Mouse (Mus musculus) embryonic stem cell, embryonic (primary cell): Measurements from ENCODE around the gene Sp2.

Source experiments
- CTCF ChIA-PET, 4 experiments: fragments of 300-600 bp in 2 of 4; fragments of 350-600 bp in 2 of 4; sonication (Branson Sonifier 250); formaldehyde crosslinking; loops; one replicate each; lab custom pipeline; 2022; ENCODE audit warnings: inconsistent platforms in 2 of 4; lab: Charles Lee
- POLR2A ChIA-PET, 4 experiments: fragments of 300-600 bp in 2 of 4; fragments of 350-600 bp in 2 of 4; sonication (Branson Sonifier 250); formaldehyde crosslinking; loops; one replicate each; lab custom pipeline; 2022; ENCODE audit warnings: antibody characterized with exemption in 4 of 4, inconsistent platforms in 1 of 4; lab: Charles Lee

The Sp2 gene

GRCm38 (mm10) chr11:96981461-96981860 lies 1.3 kb downstream of the Sp2 start:
- ChIA-PET POLR2A (interaction anchor here in 3 of 4 experiments (0.5 to 8.2 kb wide), 24 partner anchors 9 to 180 kb away, joined by 3 to 67 read pairs (median 5); partner anchors contain the start of genes Scrn2 (in 3 of the 3), Cdk5rap3 (in 1 of the 3), Lrrc46 (in 1 of the 3) and Mrpl10 (in 1 of the 3)), CTCF (interaction anchor here (0.7 to 4.6 kb wide), 32 partner anchors 9 to 347 kb away, joined by 3 to 50 read pairs (median 4); partner anchors contain the start of genes Scrn2 (in 4 of the 4) and Cdk5rap3 (in 2 of the 4))

DNA sequence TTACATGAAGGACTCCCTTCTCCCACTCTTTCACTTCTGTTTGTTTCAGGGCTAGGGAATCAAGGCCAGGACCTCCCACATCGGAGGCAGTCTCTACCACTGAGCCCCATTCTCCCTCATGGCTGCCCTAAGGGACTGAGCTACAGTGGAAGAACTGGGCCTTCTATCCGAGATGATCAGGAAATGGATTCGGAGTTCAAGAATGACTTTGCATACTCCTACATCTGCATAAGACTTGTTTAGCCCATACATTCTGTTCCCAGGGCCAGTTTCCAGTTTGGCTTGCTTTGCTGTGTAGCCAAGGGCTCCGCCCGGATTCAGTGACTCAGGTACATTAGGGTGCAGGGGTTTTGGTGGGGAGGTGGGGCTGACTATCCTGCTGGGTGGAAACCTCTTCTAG lies 2.7 kb downstream of the Sp2 start:
- ChIA-PET CTCF (interaction anchor here in 3 of 4 experiments (0.5 to 4.6 kb wide), 15 partner anchors 13 to 842 kb away, joined by 3 to 50 read pairs (median 4); partner anchors contain the start of genes Cdk5rap3 (in 1 of the 3), Kpnb1 (in 1 of the 3), Pnpo (in 1 of the 3) and Scrn2 (in 1 of the 3)), POLR2A (interaction anchor here (0.5 to 9.3 kb wide), 48 partner anchors 8 to 904 kb away, joined by 3 to 111 read pairs (median 4); partner anchors contain the start of genes Lrrc46 (in 2 of the 4), Mrpl10 (in 2 of the 4), Scrn2 (in 2 of the 4) and Cdk5rap3 (in 1 of the 4))

DNA sequence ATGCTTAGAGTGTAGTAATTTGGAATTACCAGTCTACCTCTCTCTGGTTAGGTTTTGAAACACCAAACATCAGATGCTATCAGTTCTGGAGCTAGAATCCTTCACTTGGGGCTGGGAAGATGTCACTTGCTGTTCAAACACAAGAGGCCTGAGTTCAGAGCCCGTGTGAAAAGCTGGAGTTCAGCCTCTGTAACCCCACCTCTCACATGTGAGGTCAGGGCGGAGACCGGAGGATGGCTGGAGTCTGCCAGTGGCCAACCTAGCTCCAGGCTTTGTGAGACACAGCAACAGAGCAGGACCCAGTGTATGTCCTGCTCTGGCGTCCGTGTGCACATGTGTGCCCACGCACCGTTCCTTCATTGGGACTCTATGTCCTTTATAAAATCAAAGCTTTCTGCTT lies 3.4 kb downstream of the Sp2 start:
- ChIA-PET POLR2A (interaction anchor here (0.5 to 9.3 kb wide), 59 partner anchors 8 to 1438 kb away, joined by 3 to 111 read pairs (median 4); partner anchors contain the start of genes Lrrc46 (in 2 of the 4), Mrpl10 (in 2 of the 4), Scrn2 (in 2 of the 4) and Cdk5rap3 (in 1 of the 4)), CTCF (interaction anchor here (0.7 to 4.6 kb wide), 16 partner anchors 14 to 320 kb away, joined by 3 to 50 read pairs (median 5); partner anchors contain the start of genes Cdk5rap3 (in 1 of the 4), Kpnb1 (in 1 of the 4), Pnpo (in 1 of the 4) and Scrn2 (in 1 of the 4))

- POLR2A ChIA-PET: interaction anchor here (0.5 to 9.8 kb wide), 132 partner anchors 8 to 1437 kb away, joined by 3 to 111 read pairs (median 4); partner anchors contain the start of genes Cdk5rap3 (in 3 of the 4), Lrrc46 (in 3 of the 4), Mrpl10 (in 3 of the 4) and Scrn2 (in 3 of the 4)
- CTCF ChIA-PET: interaction anchor here (0.6 to 4.6 kb wide), 39 partner anchors 8 to 628 kb away, joined by 3 to 50 read pairs (median 4); partner anchors contain the start of genes Cdk5rap3 (in 3 of the 4), Scrn2 (in 3 of the 4) and Pnpo (in 1 of the 4)
These were observed 4.1 kb downstream of the Sp2 start for GRCm38 (mm10) chr11:96978401-96979246.

GRCm38 (mm10) chr11:96977606-96978400 lies 5.0 kb downstream of the Sp2 start:
- CTCF ChIA-PET: interaction anchor here (0.5 to 3.1 kb wide), 36 partner anchors 9 to 382 kb away, joined by 3 to 31 read pairs (median 4); partner anchors contain the start of genes Cdk5rap3 (in 3 of the 4), Scrn2 (in 3 of the 4) and Pnpo (in 1 of the 4)
- POLR2A ChIA-PET: interaction anchor here (0.5 to 9.8 kb wide), 116 partner anchors 8 to 722 kb away, joined by 3 to 111 read pairs (median 4); partner anchors contain the start of genes Cdk5rap3 (in 3 of the 4), Lrrc46 (in 3 of the 4), Mrpl10 (in 3 of the 4) and Scrn2 (in 3 of the 4)

DNA sequence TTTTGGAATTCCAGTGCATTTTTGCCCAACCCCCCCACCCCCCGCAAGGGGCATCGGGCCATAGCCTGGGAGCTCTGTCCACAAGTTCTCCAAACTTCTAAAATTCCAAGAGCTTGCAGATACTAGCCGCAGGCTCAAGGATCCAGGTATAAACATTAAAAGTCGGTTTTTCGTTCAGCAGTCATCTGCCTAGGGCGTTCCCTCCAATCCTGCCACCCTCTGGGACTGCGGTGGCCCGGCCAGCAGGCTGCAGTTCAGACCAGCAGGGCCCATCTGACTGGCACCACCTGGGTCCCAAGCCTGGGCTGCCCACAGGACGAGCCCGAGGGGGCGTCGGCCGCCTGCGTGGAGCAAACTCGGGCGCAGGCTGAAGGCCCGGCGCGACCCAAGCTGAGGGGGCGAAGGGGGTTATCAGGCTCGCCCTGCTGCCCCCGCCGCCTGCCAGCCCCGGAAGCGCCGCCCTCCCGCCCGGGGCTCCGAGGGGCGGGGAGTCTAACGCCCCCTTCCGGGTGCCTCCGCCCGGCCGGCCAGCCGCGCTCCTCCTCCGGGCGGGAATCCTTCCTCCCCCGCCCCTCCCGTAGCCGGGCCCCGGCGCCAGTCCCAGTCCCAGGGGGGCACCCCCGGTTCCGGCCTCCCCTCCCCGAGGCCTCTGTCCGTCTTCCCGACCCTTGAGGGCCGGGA lies 5.7 kb downstream of the Sp2 start:
- CTCF ChIA-PET: interaction anchor here (0.5 to 3.1 kb wide), 27 partner anchors 10 to 144 kb away, joined by 3 to 31 read pairs (median 5); partner anchors contain the start of genes Scrn2 (in 3 of the 4) and Cdk5rap3 (in 2 of the 4)
- POLR2A ChIA-PET: interaction anchor here in 3 of 4 experiments (0.6 to 9.8 kb wide), 70 partner anchors 9 to 723 kb away, joined by 3 to 111 read pairs (median 5); partner anchors contain the start of genes Cdk5rap3 (in 3 of the 3), Copz2 (in 1 of the 3), Kpnb1 (in 1 of the 3) and Lrrc46 (in 1 of the 3)

GRCm38 (mm10) chr11:96976379-96976687 lies 6.4 kb downstream of the Sp2 start:
- CTCF ChIA-PET: interaction anchor here (0.6 to 3.1 kb wide), 8 partner anchors 13 to 64 kb away, joined by 3 to 31 read pairs (median 8); partner anchors contain the start of gene Cdk5rap3 (in 1 of the 4)
- POLR2A ChIA-PET: interaction anchor here in 3 of 4 experiments (0.5 to 9.8 kb wide), 37 partner anchors 9 to 959 kb away, joined by 3 to 111 read pairs (median 5); partner anchors contain the start of genes Cdk5rap3 (in 1 of the 3), Kpnb1 (in 1 of the 3), Lrrc46 (in 1 of the 3) and Mrpl10 (in 1 of the 3)

- ChIA-PET CTCF (interaction anchor here (0.6 to 3.1 kb wide), 9 partner anchors 12 to 754 kb away, joined by 3 to 31 read pairs (median 5); no protein-coding TSS in a partner anchor), POLR2A (interaction anchor here (0.5 to 9.8 kb wide), 35 partner anchors 12 to 1220 kb away, joined by 3 to 111 read pairs (median 4); partner anchors contain the start of genes Pnpo (in 2 of the 4), Cdk5rap3 (in 1 of the 4), Kpnb1 (in 1 of the 4) and Lrrc46 (in 1 of the 4))
These were observed 7.0 kb downstream of the Sp2 start for GRCm38 (mm10) chr11:96975511-96976378.

DNA sequence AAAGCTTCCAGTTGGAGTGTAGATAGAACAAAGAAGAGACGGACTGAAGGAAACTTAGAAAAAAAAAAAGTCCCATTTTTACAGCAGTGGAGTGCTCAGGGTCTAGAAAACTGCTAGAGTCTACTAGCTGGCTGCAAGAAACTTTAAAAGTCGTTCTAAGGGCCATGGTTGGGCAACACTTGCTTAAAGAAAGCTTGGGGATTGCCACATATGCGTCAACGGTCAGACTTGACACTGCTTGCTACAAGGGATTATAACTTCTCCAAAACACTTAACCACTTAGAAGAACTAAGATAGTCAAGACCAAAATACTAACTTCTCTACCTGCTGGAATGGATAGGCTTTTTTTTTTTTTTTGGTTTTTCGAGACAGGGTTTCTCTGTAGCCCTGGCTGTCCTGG lies 7.9 kb downstream of the Sp2 start:
- ChIA-PET CTCF (interaction anchor here in 2 of 4 experiments (1.8 to 2.5 kb wide), 2 partner anchors 11 to 49 kb away, joined by 4 to 11 read pairs; no protein-coding TSS in a partner anchor), POLR2A (interaction anchor here (0.5 to 9.8 kb wide), 10 partner anchors 12 to 1219 kb away, joined by 3 to 111 read pairs (median 4); partner anchors contain the start of gene Pnpo (in 1 of the 4))

DNA sequence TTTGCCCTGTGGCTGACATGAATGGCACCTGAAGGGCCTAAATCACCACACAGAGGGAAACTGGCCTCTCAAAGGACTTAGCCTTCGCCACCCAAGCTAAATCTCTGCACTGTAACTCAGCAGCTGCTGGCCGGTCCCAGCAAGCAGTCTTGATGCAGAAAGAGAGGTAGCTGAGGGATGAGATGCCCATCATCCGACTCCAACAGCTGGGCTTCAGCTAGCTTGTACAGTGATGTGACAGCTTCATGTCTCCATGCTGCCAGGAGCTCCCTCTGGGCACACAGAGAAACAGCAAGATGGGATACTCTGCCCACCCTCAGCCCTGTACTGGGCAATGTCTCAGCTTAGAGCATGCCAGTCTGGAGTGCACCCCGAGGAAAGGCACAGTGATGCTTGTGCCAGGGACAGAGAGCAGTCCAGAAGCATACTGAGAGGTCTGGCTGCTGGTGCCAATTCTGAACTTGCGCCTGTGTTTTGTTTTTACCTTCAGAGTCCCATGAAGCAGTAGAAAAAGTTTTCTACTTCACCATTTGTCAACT lies 9.3 kb downstream of the Sp2 start:
- CTCF ChIA-PET: interaction anchor here in 2 of 4 experiments (0.7 to 2.8 kb wide), 9 partner anchors 8 to 72 kb away, joined by 3 to 13 read pairs (median 4); no protein-coding TSS in a partner anchor
- POLR2A ChIA-PET: interaction anchor here in 3 of 4 experiments (0.6 to 9.8 kb wide), 14 partner anchors 8 to 869 kb away, joined by 3 to 111 read pairs (median 4); partner anchors contain the start of genes Lrrc46 (in 1 of the 3), Mrpl10 (in 1 of the 3) and Pnpo (in 1 of the 3)

GRCm38 (mm10) chr11:96972906-96973305 lies 9.9 kb downstream of the Sp2 start:
- POLR2A ChIA-PET: interaction anchor here in 3 of 4 experiments (0.6 to 9.8 kb wide), 15 partner anchors 9 to 869 kb away, joined by 3 to 111 read pairs (median 3); partner anchors contain the start of genes Lrrc46 (in 1 of the 3), Mrpl10 (in 1 of the 3) and Pnpo (in 1 of the 3)

GRCm38 (mm10) chr11:96970341-96970740 lies 12.4 kb downstream of the Sp2 start:
- ChIA-PET CTCF (interaction anchor here in 2 of 4 experiments (0.5 to 1.4 kb wide), 5 partner anchors 14 to 174 kb away, joined by 3 to 5 read pairs (median 4); no protein-coding TSS in a partner anchor), POLR2A (interaction anchor here in 3 of 4 experiments (0.6 to 9.8 kb wide), 15 partner anchors 8 to 122 kb away, joined by 3 to 102 read pairs (median 5); partner anchors contain the start of genes Cdk5rap3 (in 1 of the 3) and Pnpo (in 1 of the 3))

More at GRCm38 (mm10) chr11:96972906-96973305, 9.9 kb downstream of the Sp2 start:
- CTCF ChIA-PET: interaction anchor here in 2 of 4 experiments (0.5 to 2.8 kb wide), 10 partner anchors 9 to 73 kb away, joined by 3 to 13 read pairs (median 4); no protein-coding TSS in a partner anchor

DNA sequence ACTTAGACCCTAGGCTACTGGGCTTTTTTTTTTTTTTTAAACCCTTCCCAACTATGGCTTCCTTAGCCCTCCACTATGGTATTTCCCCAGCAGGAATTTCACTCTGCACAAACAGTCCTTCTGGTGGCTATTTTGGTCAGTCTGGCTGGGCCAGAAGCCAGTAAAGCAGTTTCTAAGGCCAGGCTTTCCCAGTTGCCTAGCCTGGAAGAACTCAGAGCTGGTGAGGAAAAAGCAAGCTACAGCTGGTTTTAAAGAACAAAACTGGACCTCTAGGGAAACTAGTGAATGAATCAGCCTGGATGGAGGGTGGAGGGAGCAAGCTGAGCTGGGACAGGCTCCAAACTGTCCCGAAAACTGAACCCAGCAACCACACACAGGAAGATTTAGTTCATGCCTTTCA lies 13.0 kb downstream of the Sp2 start:
- CTCF ChIA-PET: interaction anchor here in 2 of 4 experiments (0.7 to 1.2 kb wide), 4 partner anchors 14 to 174 kb away, joined by 3 to 5 read pairs (median 5); partner anchors contain the start of gene Cdk5rap3 (in 1 of the 2)
- POLR2A ChIA-PET: interaction anchor here in 3 of 4 experiments (0.5 to 9.8 kb wide), 15 partner anchors 7 to 962 kb away, joined by 3 to 102 read pairs (median 5); partner anchors contain the start of gene Cdk5rap3 (in 1 of the 3)
